Mouse (Mus musculus) frontal cortex, postnatal 36 days (tissue): Measurements from ENCODE around the gene Got1.

Experiments used
- DNase-seq, 2 experiments: peaks; one replicate each; pipeline ENCODE4 v3.0.0; 2022; ENCODE audit warnings: low spot score in 2 of 2

Gene Got1

DNA sequence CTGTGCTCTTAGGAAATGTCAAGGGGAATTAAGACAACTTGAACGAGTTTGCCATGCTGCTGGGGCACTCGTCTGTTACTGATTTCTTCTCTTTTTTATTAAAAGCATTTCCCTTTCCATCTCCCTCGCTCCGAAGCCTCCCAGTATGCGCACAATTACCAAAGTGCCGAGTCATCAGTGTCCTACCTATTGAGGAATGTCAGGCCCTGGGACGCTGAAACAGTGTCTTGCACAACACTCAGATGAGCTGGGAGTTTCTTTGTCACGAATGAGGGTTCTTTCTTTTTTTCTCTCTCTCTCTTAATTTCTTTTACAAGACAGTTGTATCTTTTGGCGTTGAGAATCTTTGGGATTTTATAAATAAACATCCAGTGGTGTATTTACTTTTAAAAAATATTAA, 43.9 kb downstream of the Got1 start:
- DNase-seq: no peak

GRCm38 (mm10) chr19:43479431-43479830, 45.0 kb downstream of the Got1 start:
- no peak for DNase-seq

- peak; percentile 58 to 74 for DNase-seq
Observed at GRCm38 (mm10) chr19:43478891-43479290, 45.5 kb downstream of the Got1 start.

DNA sequence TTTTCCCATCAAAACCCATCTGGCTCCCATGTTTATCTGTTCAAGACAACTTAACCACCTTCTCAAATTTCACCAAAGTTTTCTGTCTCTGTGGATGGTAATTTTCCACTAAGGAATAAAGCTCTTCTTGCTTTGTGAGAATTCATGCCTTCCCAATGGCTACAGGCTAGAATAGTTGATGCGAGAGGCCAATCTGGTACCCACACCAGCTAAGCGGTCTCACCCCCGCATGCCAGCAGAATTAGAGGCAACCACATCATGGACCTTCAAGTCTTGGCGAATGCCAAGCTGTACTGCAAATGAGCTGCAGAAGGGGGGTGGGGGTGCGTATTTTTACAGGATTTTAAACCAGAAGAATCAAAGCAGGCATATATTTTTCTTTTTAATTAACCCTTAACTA, 47.0 kb downstream of the Got1 start:
- DNase-seq: no peak

- no peak for DNase-seq
Observed at GRCm38 (mm10) chr19:43476063-43476462, 48.3 kb downstream of the Got1 start.

- no peak for DNase-seq
Observed at GRCm38 (mm10) chr19:43475642-43476041, 48.8 kb downstream of the Got1 start.

- DNase-seq: no peak
Observed at GRCm38 (mm10) chr19:43472781-43473180, 51.6 kb downstream of the Got1 start.

DNA sequence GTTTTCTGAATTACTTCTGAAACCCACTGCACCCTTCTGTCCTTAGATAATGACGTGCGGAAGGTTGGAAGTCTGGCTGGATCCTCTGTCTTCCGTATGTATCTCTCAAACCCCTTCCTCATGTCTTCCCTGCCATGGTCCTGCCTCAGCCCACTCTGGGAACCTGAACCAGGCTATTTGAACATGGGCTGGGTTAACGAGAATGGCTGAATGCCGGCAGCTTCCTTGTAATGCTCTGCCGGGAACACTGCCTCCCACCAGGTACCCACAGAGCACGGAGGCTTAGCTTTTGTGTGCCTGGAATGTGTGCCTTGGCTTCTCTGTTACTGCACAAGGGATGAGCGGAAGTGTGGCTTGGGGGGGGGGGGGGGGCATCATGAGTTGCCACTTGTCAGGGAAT, 52.1 kb downstream of the Got1 start:
- no peak for DNase-seq

DNA sequence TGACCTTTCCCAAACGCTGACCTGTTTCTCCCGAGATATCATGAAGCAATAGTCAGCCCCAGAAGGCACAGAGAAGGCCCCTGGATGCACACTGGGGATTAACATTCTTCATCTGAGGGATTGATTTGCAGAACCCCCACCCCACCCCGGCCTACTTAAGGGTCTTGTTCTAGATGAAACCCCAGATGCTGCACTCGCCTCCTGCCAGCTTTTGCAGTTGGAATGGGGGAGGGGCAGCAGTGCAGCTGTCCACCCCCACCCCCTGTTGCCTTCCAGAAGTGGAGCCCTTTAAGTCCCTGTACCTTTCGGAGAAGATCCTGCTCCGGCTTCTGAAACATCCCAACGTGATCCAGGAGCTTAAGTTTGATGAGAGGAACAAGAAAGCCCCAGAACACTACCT, 55.1 kb downstream of the Got1 start:
- DNase-seq: no peak

DNA sequence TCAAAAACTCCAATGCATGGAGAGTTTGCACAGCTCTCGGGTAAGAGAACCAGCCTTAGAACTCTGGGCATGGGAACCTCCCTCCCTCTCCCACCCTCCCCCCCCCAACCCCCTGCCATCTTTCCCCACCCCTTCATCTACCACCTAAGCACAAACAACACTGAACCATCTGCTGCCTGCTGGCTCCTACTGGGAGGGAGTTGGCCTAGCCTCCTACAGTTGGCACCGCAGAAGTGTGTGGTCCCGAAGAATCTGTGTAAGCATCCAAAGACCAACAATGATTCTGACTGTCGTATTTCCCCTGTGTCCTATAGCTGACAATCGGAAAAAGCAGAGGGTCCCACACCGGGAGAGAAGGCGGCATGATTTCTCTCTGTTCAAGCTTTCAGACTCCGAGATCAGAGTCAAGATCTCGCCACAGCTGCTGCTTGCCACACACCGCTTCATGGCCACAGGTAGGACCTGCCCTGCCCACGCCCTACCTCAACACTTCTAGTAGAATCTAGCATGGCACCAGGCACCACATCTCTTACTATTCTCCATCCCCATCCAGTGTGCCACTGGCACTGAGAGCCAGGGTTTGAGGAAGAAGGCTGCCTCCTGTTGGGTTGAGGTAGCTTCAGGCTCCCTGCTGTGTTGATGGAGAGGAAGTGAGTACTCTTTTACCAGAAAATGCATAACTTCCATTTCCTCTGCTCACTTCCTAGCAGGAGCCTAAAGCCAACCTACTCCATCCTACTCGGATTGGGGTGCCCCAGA, 56.3 kb downstream of the Got1 start:
- DNase-seq: peak in 1 of 2 experiments; percentile 51

- DNase-seq: no peak
Observed at GRCm38 (mm10) chr19:43465601-43466255, 58.7 kb downstream of the Got1 start.

DNA sequence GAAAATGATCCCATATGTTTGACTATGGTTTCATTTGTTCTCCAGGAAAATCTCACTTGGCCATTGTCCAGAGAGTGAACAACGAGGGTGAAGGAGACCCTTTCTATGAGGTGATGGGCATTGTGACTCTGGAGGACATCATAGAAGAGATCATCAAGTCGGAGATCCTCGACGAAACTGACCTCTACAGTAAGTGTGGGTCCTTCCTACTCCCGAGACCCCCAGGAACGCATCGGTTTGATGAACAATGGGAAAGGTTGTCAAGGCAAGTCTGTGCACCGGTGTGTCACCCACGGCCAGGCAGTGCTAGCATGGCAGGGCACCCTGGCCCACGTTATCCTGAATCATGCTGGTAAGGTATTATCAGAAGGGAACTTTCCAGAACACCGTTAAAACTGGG, 59.3 kb downstream of the Got1 start:
- DNase-seq: no peak

- no peak for DNase-seq
Observed at GRCm38 (mm10) chr19:43464294-43464687, 60.1 kb downstream of the Got1 start.

- no peak for DNase-seq
Observed at GRCm38 (mm10) chr19:43463546-43464293, 60.7 kb downstream of the Got1 start.

- DNase-seq: no peak
Observed at GRCm38 (mm10) chr19:43462141-43462540, 62.3 kb downstream of the Got1 start.

DNA sequence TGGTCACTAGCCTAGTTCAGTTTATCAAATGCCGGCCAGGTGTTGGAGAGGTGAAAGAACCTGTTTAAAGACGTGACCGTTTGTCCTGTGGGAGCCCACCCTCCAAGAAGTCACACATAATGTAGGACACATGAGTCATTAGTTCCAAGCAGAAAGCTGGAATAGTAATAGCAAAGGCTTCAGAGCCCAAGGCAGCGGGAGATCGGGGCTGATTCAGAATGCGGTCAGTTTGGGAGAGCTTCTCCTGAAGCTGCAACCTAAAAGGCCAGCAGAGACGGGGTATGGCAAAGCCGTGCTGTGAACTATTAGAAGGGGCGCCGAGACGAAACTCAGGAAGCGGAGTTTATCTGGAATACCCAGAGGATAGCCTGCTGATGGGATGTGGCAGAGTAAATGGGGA, 63.9 kb downstream of the Got1 start:
- no peak for DNase-seq

GRCm38 (mm10) chr19:43459948-43460347, 64.5 kb downstream of the Got1 start:
- no peak for DNase-seq

- DNase-seq: no peak
Observed at GRCm38 (mm10) chr19:43453025-43453424, 71.4 kb downstream of the Got1 start.

DNA sequence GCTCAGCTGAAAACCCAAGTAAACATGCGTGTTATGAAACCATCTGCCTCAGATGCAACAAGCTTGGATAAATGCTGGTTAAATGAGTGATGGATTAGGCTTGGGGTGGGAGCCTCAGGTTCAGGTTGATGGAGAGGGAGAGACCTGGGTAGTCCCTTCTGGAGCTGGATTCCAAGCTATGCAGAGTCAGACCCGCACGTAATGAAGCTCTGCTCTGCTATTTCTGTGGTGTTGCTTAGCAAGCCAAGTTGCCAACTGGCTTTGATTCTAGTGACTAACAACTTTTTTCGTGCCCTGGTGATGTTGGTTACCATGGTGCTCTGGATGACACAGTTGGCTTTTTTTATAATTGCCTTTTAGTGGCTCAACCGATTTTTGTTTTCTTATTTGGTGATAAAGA, 72.2 kb downstream of the Got1 start:
- DNase-seq: peak; percentile 62 to 81

DNA sequence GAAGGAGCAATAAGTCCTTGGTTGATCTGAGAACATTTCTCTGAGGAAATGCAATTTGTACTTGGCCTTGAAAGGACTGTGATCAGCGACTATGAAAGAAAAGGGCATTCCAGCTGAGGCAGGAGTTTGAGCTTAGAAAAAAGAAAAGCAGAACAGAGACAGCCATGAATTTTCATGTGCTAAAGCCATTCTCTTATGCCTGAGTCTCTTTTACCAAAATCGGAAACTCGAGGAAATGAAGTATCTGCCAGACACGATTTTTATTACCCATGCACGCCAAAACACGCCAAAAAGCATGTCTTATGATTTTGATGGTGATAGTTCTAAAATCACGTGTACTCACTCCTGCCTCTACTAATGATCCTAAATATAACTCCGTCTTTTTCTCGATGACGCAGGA, 72.8 kb downstream of the Got1 start:
- DNase-seq: no peak
